Mouse (Mus musculus) urinary bladder, adult 18-20 months (tissue): Measurements from ENCODE around the gene Tspan4.

Experiments used
- DNase-seq, 2 experiments: peaks; one replicate each; pipeline ENCODE4 v3.0.0; 2022; ENCODE audit warnings: low spot score in 2 of 2, mixed read lengths in 2 of 2

Gene Tspan4

DNA sequence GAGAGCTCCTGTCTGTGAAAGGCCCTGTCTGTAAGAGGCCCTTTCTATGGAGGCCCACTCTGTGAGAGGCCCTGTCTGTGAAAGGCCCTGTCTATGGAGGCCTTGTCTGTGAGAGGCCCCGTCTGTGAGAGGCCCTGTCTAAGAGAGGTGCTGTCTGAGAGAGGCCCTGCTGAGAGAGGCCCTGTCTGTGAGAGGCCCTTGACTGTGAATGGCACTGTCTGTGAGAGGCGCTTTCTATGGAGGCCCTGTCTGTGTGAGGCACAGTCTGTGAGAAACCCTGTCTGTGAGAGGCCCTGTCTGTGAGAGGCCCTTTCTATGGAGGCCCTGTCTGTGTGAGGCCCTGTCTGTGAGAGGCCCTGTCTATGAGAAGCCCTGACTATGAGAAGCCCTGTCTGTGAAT, 31.2 kb downstream of the Tspan4 start:
- no peak for DNase-seq

DNA sequence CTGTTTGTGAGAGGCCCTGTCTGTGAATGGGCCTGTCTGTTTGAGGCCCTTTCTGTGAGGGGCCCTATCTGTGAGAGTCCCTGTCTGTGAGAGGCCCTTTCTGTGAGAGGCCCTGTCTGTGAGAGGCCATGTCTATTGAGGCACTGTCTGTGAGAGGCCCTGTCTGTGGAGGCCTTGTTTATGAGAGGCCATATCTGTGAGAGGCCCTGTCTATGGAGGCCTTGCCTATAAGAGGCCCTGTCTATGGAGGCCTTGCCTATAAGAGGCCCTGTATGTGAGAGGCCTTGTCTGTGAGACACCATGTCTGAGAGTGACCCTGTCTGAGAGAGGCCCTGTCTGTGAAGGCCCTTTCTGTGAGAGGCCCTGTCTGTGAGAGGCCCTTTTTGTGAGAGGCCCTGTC, 33.1 kb downstream of the Tspan4 start:
- no peak for DNase-seq

DNA sequence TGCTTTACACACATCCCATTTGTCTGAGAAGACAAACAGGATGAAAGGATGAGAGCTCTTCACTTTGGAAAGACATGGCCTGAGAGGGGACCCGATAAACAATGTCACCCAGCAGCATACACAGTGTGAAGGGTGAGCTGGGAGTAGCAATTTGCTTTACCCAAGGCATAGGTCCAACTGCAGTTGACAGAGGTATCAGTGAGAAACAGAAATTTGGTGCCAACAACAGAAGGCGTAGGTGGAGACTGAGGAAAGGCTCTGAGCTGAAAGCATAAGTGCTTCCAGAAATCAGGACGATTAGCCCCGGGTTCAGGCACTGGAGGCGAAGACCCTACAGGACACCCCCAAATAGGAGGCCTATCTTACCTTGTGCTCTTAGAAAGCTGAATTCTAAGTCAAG, 35.2 kb downstream of the Tspan4 start:
- no peak for DNase-seq

DNA sequence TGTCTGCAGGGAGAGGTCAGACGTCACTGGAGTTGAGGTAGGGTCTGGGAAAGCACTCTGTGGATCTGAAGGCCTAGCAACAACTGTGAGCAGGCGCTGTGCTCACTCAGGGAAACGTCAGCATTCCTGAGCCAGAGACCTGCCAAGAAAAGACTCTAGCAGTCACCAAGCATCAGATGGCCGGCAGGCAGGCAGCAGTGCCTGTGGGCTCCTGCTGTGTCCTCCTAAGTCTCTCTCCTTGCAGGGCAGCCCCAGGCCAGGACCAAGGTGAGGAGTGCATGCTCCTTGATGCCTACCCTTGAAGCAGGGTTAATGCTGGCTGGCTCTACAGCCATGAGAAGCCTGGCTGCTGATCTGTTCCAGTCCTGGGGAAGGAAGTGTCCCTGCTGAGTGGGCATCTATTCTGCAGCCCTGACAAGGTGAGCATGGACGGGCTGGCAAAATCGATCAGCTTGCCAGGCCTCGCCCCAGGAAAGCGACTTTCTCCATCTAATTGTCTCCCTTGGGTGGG, 35.7 kb downstream of the Tspan4 start:
- DNase-seq: no peak

DNA sequence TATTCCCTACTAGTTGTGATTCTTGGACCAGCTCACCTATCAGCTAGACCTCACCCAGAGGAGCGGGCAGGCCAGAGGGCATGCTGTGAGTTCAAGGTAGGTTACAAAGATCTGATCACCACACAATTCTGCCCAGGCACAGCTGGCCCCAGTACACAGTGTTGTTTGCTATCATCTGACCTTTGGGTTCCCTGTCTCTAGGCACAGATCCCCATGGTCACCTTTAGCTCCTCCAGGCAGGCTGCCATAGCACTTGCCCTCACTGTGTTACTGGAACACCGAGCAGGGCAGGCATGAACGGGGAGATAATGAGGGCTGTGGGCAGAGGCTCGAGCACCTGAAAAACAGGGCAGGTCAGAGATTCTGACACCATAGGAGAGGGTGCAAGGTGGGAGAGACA, 42.6 kb downstream of the Tspan4 start:
- DNase-seq: no peak

DNA sequence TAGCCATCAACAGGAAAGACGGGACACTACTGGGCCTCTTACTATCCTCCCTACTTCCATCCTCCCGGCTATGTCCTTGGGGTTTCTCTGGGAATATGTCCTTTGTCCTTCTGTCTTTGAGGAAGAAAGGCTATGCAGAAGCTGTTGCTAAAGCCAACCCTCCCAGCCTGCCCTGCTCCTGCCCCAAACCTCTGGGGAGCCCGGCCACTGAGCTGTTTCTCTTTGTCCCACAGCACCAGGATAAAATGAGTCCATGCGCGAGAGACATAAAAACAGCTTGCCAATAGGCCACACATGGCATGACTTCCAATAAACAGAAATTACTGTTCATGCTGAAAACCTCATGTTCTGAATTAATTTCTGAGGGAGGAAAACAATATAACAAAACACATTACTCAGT, 43.3 kb downstream of the Tspan4 start:
- DNase-seq: no peak

DNA sequence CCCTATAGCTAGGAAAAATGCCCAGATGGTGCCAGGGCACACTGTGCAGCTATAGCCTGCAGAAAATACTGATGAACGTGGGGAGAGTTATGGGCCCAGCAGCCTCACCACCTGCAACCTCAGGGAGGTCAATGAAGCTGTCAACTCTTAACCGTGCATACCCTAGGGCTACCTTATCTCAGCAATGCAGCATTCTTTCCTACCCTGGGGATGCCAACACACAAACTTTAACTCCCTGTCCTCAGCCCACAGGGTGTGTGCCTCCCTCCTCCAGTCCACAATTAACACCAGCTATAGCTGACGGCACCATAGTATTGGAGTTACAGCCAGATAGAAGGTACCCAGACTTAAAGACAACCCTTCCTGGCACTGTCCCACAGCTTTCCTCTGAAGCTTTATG, 43.9 kb downstream of the Tspan4 start:
- DNase-seq: no peak

DNA sequence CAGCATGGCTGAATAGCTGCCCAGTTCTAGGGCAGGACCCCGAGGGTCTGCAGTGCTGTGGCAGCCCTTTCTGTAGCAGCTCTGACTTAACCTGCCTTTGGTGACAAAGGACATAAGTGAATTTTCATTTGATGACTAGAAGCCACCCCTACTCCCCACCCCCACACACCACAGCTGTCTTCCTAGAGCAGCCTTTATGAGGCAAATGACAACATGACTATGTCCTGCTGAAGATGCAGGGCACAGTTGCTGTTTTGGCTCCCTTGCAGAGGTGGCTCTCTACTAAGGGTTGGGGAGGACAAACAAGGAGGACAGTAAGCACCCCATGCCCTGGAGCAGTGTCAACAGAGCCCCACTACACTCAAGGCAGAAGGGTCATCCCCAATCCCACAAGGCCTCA, 44.8 kb downstream of the Tspan4 start:
- no peak for DNase-seq

DNA sequence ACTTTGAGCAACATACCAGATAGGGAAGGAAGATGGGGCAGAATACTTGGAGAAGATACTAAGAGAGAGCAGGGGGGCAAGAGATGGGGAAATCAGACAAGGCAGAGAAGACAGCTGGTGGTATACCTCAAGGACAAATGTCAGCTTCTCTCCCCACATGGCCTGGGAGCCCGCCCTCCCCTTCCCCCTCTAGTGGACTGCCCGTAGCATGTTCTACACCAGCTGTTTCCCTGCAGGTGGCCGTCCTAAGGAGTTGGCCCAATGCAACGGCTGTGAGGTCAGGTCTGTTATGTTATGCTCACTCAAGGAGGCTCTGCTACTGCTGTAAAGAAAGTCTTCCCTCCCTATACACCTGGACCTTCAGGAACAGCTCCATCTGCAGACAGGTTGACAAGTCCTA, 48.0 kb downstream of the Tspan4 start:
- DNase-seq: no peak

DNA sequence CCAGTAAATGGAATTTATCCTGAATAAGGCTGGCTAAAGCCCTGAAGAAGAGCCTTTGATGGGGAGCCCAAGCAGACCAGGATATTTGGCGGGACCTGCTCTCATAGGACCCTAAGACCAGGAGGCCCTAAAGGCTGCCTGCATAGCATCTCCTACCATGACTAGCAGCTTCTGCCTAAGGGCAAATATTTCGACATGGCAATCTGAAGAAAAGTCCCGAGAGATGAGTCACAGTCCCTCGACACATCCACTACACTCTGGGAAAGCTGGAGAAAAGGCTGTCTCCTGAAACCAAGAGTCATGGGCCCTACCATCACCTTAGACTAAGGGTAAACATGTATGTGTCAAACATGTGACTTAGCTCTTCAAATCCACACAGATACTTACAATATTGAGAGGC, 49.2 kb downstream of the Tspan4 start:
- no peak for DNase-seq

DNA sequence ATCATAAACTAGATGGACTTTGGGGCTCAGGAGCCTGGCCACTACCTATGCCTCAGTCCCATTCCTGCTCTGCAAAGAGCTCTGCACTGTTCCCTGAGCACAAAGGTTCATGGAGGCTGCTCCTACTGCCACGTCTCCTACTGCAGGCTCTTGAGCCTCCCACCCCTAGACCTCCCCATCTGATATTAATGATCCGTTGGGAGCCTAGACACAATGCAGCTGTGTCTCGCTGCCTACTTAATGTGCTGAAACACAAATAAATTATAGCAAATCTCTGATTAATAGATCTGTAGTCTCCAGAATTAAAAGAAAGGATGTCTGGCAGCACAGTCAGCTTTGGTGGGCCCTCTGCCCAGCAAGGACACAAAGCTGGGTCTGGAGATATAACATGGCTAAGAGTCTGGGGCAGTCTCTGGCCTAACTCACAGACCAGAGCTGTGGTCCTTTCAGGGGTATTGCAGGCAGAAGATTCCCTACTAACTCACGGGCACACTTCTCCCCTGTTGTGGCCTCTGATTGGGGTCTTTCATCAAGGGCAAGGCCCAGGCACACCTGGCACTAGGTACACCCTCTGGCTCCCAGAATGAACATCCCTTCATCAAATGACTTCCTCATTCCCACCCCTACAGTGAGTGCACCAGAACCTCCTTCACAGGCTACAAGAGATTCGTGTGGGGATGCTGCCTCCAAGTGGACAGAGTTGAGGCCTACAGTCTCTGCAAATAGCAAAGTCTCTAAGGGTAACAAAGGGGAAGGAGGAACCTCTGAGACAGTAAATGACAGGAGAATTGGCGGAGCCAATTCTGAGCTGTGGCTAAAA, 49.9 kb downstream of the Tspan4 start:
- peak; percentile 40 to 62 for DNase-seq

DNA sequence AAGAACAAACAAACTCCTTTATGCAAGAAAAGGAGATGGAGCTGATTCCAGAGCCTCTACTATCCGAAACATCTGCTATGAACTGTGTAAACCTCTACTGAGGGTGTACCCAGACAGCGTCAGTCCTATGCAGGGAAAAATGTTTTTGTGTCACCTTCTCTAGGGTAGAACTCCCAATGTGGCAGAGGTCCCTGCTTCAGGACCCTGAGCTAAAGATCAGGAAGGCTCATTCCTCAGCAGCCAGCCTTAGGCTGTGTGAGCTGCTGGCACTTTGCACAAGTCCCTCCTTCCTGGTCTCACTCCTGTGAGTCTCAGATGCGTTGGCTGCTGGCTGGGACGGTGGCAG, 50.5 kb downstream of the Tspan4 start:
- no peak for DNase-seq

DNA sequence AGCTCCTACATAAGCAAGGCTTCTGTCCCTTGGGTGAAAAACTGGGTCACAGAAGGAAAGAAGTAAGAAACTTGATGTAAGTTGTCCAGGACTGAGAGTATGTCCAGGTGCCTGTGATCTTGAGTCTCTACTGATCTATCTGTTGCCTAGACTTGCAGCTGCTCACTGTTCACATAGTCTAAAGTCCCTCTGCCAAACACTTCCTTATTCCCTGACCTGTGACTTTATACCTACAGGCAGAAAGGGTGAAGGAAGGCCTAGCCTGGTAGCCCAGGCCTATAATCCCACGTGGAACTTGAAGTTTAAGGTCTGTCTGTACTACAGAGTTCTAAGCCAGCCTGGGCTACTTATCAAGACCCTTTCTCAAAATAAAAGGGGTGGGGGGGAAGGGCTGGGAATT, 60.5 kb downstream of the Tspan4 start:
- no peak for DNase-seq

DNA sequence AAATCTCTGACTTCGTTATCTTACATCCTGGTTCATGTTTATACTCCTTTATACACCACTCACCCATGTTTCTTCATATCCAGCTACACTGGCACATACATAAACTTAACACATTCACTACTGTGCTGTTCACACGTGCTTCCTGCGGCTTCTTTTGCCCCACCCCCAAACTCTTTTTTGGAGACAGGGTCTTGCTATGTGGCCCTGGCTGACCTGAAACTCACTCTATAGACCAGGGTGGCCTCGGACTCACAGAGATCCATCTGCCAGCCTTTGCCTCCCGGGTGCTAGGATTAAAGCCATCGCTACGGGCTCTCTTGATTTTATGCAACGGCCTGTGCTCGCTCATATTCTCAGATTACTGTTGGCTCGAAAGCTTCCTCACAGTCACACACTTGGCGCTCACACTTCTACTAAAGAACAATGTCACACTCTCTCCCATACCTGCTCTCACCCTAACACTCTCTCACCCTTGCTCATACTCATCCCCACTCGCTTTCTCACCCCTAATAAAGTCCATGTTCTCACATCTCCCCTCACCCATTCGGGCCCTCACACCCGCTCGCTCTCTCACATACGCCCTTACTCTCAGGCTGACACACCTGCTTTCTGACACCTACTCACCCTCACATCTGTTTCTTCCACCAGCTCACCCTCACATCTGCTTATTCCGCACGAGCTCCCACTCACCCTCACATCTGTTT, 64.0 kb downstream of the Tspan4 start:
- DNase-seq: no peak

DNA sequence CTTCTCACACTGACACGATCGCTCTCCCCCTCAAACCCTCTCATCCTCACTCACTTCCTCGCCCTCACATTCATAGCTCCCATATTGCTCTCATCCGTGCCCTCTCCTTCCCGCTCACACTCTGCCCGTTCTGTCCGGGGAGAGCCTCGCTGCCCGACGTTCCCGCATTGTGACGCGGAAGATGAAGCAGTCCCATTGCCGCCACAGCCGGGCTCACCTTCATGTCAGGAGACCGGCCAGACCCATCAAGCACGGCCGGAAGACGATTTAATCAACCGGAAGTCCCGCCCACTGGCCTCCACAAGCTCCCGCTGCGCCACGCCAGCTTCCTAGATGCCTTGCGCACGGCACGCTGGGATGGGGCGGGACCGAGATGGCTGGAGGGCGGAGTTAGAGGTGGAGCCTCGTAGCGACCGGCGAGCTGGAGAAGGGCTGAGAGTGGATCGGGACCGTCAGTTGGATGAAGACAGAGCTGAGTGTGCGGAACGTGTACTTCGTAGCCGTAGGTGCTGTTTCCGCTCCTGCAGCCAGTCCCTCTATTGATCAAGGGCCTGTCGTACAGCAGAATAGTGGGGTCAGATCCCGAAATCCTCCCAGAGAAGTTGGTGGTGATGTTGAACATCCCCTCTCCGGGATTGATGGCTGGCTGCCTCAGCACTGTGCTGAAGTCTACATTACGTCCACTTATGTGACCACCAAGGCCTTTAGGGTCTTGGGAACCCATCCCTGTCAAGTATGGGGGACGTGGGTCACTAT, 64.7 kb downstream of the Tspan4 start, which contains the start of gene Chid1:
Gene Chid1, minus strand, starts transcription at position 302 of the 756 bp plus-strand sequence.
- DNase-seq: peak; percentile 98 to 99

DNA sequence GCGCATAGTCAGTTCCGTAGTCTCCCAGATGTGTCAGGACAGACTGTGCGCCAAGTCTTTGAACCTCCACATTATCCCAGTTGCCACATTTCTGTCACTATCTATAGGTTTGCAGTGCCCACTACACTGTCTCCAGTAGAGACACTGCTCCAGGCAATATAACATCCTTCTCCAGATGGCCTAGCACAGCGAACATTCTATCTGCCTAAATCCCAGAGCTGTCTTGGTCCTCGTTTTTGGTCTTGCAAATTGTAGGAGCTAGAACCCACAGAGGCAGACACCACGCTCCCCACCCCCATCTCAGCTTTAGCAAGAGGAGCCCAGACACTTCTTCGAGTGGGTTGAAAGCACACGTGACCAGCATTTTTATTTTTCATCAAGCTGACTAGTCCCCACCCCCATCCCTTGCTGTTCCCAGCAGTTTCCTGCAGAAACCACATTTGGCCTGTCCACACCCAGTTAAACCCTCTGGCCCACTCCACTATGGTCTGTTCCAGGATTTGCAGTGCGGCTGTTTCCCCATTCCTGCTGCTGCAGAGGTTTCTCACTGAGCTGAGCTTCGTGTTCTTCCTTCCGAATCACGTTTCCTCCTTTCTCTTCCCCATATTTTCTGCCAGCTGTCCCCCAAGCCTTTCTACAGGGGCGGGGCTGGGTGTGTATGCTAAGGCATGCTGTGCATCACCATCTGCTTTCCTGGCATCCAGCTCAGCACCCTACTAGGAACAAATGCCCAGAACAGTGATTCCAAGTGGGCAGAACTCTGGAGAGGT, 65.5 kb downstream of the Tspan4 start:
- peak in 1 of 2 experiments; percentile 68 for DNase-seq

DNA sequence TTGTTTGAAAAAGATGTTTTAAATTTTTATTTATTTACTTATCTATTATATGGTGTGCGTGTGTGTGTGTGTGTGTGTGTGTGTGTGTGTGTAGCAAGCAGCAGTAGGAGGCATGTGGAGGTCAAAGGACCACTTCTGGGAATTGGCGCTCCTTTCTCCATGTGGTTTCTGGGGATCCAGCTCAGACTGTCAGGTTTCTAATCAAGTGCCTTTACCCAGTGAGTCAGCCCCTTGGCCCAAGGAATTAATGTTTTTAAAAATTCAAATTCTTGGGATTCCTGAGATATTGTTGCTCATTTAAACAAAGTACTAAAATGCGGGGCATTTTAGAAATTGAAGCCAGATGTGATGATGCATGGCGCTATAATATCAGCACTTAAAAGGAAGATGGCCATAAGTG, 66.6 kb downstream of the Tspan4 start:
- DNase-seq: no peak

DNA sequence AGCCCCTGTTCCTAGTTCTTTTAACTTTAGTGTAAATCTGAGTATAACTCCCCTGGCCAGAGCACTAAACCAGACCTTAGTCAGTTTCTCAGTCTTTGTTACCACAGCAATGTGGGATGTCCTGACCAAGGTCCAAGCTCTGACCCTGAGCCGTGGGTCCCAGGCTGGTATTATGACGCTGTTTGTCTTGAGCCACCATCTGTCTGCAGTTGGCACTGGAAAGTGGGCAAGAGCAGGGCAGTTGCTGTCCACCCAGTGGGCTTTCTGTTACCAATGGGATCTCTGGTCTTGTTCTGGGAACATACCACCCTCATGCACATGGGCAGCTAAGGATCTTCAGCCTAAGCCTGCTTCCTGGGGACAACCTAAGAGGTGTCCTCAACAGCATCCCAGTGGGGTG, 67.5 kb downstream of the Tspan4 start:
- no peak for DNase-seq
